Comparison of ENCODE assay signal across 9 mouse cellular contexts in the genomic region with DNA sequence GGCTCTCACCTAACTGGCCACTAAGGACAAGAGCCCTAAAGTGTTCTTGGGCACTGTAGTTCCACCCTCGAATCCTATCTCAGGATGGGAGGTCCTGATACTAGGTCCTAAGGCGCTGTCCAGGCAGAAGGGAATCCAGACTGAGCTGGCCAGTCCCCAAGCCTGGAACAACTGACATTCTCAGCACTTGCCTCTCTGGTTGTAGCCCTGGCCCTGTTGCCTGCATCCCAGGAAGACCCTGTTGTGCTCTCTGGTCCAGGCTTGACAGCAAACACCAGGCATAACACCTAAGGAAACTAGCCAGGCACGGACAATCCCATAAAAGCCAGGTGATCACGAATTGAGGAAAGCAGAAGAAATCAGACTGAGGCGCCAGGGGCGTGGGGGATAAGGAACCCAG. TPM values are rescaled to one million over a fixed set of nuclear protein-coding genes. Genes with fewer than 3 reads are reported as not detected.
DNase-seq lines count a peak whose midpoint lies in the region; ATAC-seq and TF ChIP-seq lines count a peak whose summit lies in the region.
"Had no signal": no experiment of that assay in that cellular context is flagged by ENCODE, and none has a peak within 500 bp of the region (broad histone marks: within the 10 kb centered on the region; RNA-seq: fewer than 3 reads in every experiment).

No protein-coding gene starts in this region.

- ATAC-seq in kidney, embryonic 15.5 days (replicated peaks; ENCODE audit: low FRiP score) = no peak
- no peak for ATAC-seq in embryonic facial prominence, embryonic 13.5 days (ENCODE audit: insufficient number of reproducible peaks, insufficient read depth, low FRiP score, low TSS enrichment, low read depth)
- no peak for ATAC-seq in hindbrain, embryonic 11.5 days (ENCODE audit: low FRiP score)
- ATAC-seq in midbrain, embryonic 15.5 days (replicated peaks) = 0 out of 2 replicates have a peak, but pooled peaks have one; percentile 5

- H3K36me3 ChIP-seq in kidney, embryonic 15.5 days = no peaks in the 10 kb centered on the region
- no peaks in the 10 kb centered on the region for H3K36me3 ChIP-seq in kidney, adult 2 months (ENCODE audit: control insufficient read depth, insufficient read depth, low read length)
- H3K36me3 ChIP-seq in embryonic facial prominence, embryonic 13.5 days = no peaks in the 10 kb centered on the region
- H3K36me3 ChIP-seq in hindbrain, embryonic 11.5 days (ENCODE audit: control insufficient read depth, insufficient read depth, low read length) = peaks cover 4% of the 10 kb centered on the region
- no peaks in the 10 kb centered on the region for H3K36me3 ChIP-seq in midbrain, embryonic 15.5 days (replicated peaks)
- H3K36me3 ChIP-seq: heart, embryonic 15.5 days had no signal

- H3K27ac ChIP-seq in kidney, embryonic 15.5 days = peak overlapping the region; percentile 84
- H3K27ac ChIP-seq in kidney, adult 2 months (ENCODE audit: insufficient read depth, low read depth, low read length) = no peak overlapping the region
- H3K27ac ChIP-seq in embryonic facial prominence, embryonic 13.5 days = peak overlapping the region; percentile 60
- H3K27ac ChIP-seq in hindbrain, embryonic 11.5 days (ENCODE audit: low read depth, low read length) = peak overlapping the region; percentile 71
- H3K27ac ChIP-seq in midbrain, embryonic 15.5 days = peak overlapping the region; percentile 21; the same call in 1 of the 2 replicates
- H3K27ac ChIP-seq: heart, embryonic 15.5 days had no signal

- H3K9ac ChIP-seq in kidney, embryonic 15.5 days = no peak overlapping the region
- H3K9ac ChIP-seq in embryonic facial prominence, embryonic 13.5 days = no peak overlapping the region
- H3K9ac ChIP-seq in hindbrain, embryonic 11.5 days (ENCODE audit: low read depth, low read length) = peak overlapping the region; percentile 44
- H3K9ac ChIP-seq in midbrain, embryonic 15.5 days = 0 out of 2 replicates have a peak overlapping the region, but pooled peaks have one; percentile 22
- H3K9ac ChIP-seq: heart, embryonic 15.5 days had no signal

- no peak for TF ChIP-seq POLR2A in kidney, adult 2 months (IDR thresholded peaks at IDR 0.05; ENCODE audit: low read depth, low read length)

- DNase-seq in kidney, adult 2 months = no peak
- peak; percentile 44 for DNase-seq in hindbrain, embryonic 11.5 days (ENCODE audit: low spot score)
- no peak for DNase-seq in frontal cortex, postnatal 36 days (ENCODE audit: low spot score in 2 of 2)
- no peak for DNase-seq in cerebellum, adult 9-11 months
- no peak for DNase-seq in ovary, postnatal 36 days (ENCODE audit: low spot score)

- H3K4me2 ChIP-seq in kidney, embryonic 15.5 days = peak overlapping the region; percentile 47; the same call in 1 of the 2 replicates
- H3K4me2 ChIP-seq in embryonic facial prominence, embryonic 13.5 days = peak overlapping the region; percentile 51; the same call in 1 of the 2 replicates
- peak overlapping the region; percentile 32 for H3K4me2 ChIP-seq in hindbrain, embryonic 11.5 days (replicated peaks; ENCODE audit: low read depth, low read length)
- peak overlapping the region; percentile 45 for H3K4me2 ChIP-seq in midbrain, embryonic 15.5 days

- WGBS in kidney, embryonic 15.5 days = 18% methylated on average over 6 of the region's 6 CpGs
- 63% methylated on average over 6 of the region's 6 CpGs for WGBS in kidney, adult 2 months
- 20% methylated on average over 6 of the region's 6 CpGs for WGBS in embryonic facial prominence, embryonic 13.5 days
- whole genome bisulfite sequencing in hindbrain, embryonic 11.5 days = 12% methylated on average over 6 of the region's 6 CpGs
- WGBS in midbrain, embryonic 15.5 days = 32% methylated on average over 6 of the region's 6 CpGs

- H3K27me3 ChIP-seq in kidney, embryonic 15.5 days = peaks cover 6% of the 10 kb centered on the region; the same call in 1 of the 2 replicates
- H3K27me3 ChIP-seq in kidney, adult 2 months (replicated peaks; ENCODE audit: control insufficient read depth, insufficient read depth, low read length) = no peaks in the 10 kb centered on the region
- no peaks in the 10 kb centered on the region for H3K27me3 ChIP-seq in embryonic facial prominence, embryonic 13.5 days
- no peaks in the 10 kb centered on the region for H3K27me3 ChIP-seq in hindbrain, embryonic 11.5 days (ENCODE audit: control insufficient read depth, insufficient read depth, low read length)
- no peaks in the 10 kb centered on the region for H3K27me3 ChIP-seq in midbrain, embryonic 15.5 days (replicated peaks)

- H3K9me3 ChIP-seq in kidney, embryonic 15.5 days (replicated peaks) = no peaks in the 10 kb centered on the region
- H3K9me3 ChIP-seq in embryonic facial prominence, embryonic 13.5 days = no peaks in the 10 kb centered on the region
- no peaks in the 10 kb centered on the region for H3K9me3 ChIP-seq in hindbrain, embryonic 11.5 days (ENCODE audit: control insufficient read depth, low read length)
- no peaks in the 10 kb centered on the region for H3K9me3 ChIP-seq in midbrain, embryonic 15.5 days
- H3K9me3 ChIP-seq: heart, embryonic 15.5 days had no signal

- peaks cover 61% of the 10 kb centered on the region for H3K4me1 ChIP-seq in kidney, embryonic 15.5 days
- no peaks in the 10 kb centered on the region for H3K4me1 ChIP-seq in kidney, adult 2 months (ENCODE audit: control insufficient read depth, insufficient read depth, low read length)
- H3K4me1 ChIP-seq in embryonic facial prominence, embryonic 13.5 days = peaks cover 38% of the 10 kb centered on the region
- H3K4me1 ChIP-seq in hindbrain, embryonic 11.5 days (replicated peaks; ENCODE audit: control insufficient read depth, insufficient read depth, low read length) = peaks cover 23% of the 10 kb centered on the region
- H3K4me1 ChIP-seq in midbrain, embryonic 15.5 days = peaks cover 33% of the 10 kb centered on the region

- no peak for TF ChIP-seq CTCF in kidney, adult 2 months (conservative IDR thresholded peaks at IDR 0.05; ENCODE audit: insufficient read depth, insufficient read length, low read depth, low read length)

- H3K4me3 ChIP-seq in kidney, embryonic 15.5 days (replicated peaks) = no peak overlapping the region
- H3K4me3 ChIP-seq in kidney, adult 2 months (ENCODE audit: insufficient read depth, low read depth, low read length) = no peak overlapping the region
- no peak overlapping the region for H3K4me3 ChIP-seq in embryonic facial prominence, embryonic 13.5 days
- H3K4me3 ChIP-seq in hindbrain, embryonic 11.5 days (ENCODE audit: low read depth, low read length) = peak overlapping the region; percentile 8; the same call in 1 of the 2 replicates
- H3K4me3 ChIP-seq in midbrain, embryonic 15.5 days = no peak overlapping the region

RNA-seq across cellular contexts. Expression of a gene that starts 14.1 kb away (rescaled TPM):
- polyA plus RNA-seq in kidney, embryonic 15.5 days (2015; fragmentation: Nextera tagmentation; extraction: Ambion mirVana) = 19.8 and 22.1 TPM in 2 replicates
- 15.4 and 15.9 TPM in 2 replicates for polyA plus RNA-seq in kidney, adult 2 months (2012; rRNA removed)
- polyA plus RNA-seq in embryonic facial prominence, embryonic 13.5 days (2015; fragmentation: Nextera tagmentation; extraction: Ambion mirVana) = 11.2 and 16.3 TPM in 2 replicates
- 27.8 and 29.5 TPM in 2 replicates for polyA plus RNA-seq in hindbrain, embryonic 11.5 days (2014; fragmentation: Nextera tagmentation; extraction: Ambion mirVana)
- 28.1 and 32.2 TPM in 2 replicates for polyA plus RNA-seq in midbrain, embryonic 15.5 days (2015; fragmentation: Nextera tagmentation; extraction: Ambion mirVana)

RNA-seq across cellular contexts. Expression of a gene that starts 17.0 kb away (rescaled TPM):
- polyA plus RNA-seq in kidney, embryonic 15.5 days (2015; fragmentation: Nextera tagmentation; extraction: Ambion mirVana) = 137 and 157 TPM in 2 replicates
- polyA plus RNA-seq in kidney, adult 2 months (2012; rRNA removed) = 125 and 126 TPM in 2 replicates
- 427 and 512 TPM in 2 replicates for polyA plus RNA-seq in embryonic facial prominence, embryonic 13.5 days (2015; fragmentation: Nextera tagmentation; extraction: Ambion mirVana)
- polyA plus RNA-seq in hindbrain, embryonic 11.5 days (2014; fragmentation: Nextera tagmentation; extraction: Ambion mirVana) = 83.7 TPM in 2 replicates
- 37.5 and 40.3 TPM in 2 replicates for polyA plus RNA-seq in midbrain, embryonic 15.5 days (2015; fragmentation: Nextera tagmentation; extraction: Ambion mirVana)

RNA-seq across cellular contexts. Expression of a gene that starts 30.5 kb away (rescaled TPM):
- polyA plus RNA-seq in kidney, embryonic 15.5 days (2015; fragmentation: Nextera tagmentation; extraction: Ambion mirVana) = 76.2 and 83.6 TPM in 2 replicates
- 57.0 and 62.2 TPM in 2 replicates for polyA plus RNA-seq in kidney, adult 2 months (2012; rRNA removed)
- 84.5 and 93.3 TPM in 2 replicates for polyA plus RNA-seq in embryonic facial prominence, embryonic 13.5 days (2015; fragmentation: Nextera tagmentation; extraction: Ambion mirVana)
- polyA plus RNA-seq in hindbrain, embryonic 11.5 days (2014; fragmentation: Nextera tagmentation; extraction: Ambion mirVana) = 80.0 and 84.1 TPM in 2 replicates
- polyA plus RNA-seq in midbrain, embryonic 15.5 days (2015; fragmentation: Nextera tagmentation; extraction: Ambion mirVana) = 59.1 and 64.6 TPM in 2 replicates

RNA-seq across cellular contexts. Expression of a gene that starts 40.2 kb away (rescaled TPM):
- polyA plus RNA-seq in kidney, embryonic 15.5 days (2015; fragmentation: Nextera tagmentation; extraction: Ambion mirVana) = 128 and 132 TPM in 2 replicates
- polyA plus RNA-seq in kidney, adult 2 months (2012; rRNA removed) = 76.0 and 92.6 TPM in 2 replicates
- 123 and 128 TPM in 2 replicates for polyA plus RNA-seq in embryonic facial prominence, embryonic 13.5 days (2015; fragmentation: Nextera tagmentation; extraction: Ambion mirVana)
- 187 and 192 TPM in 2 replicates for polyA plus RNA-seq in hindbrain, embryonic 11.5 days (2014; fragmentation: Nextera tagmentation; extraction: Ambion mirVana)
- 295 and 308 TPM in 2 replicates for polyA plus RNA-seq in midbrain, embryonic 15.5 days (2015; fragmentation: Nextera tagmentation; extraction: Ambion mirVana)

RNA-seq across cellular contexts. Expression of a gene that starts 42.7 kb away (rescaled TPM):
- polyA plus RNA-seq in kidney, embryonic 15.5 days (2015; fragmentation: Nextera tagmentation; extraction: Ambion mirVana) = 19.1 and 22.6 TPM in 2 replicates
- polyA plus RNA-seq in kidney, adult 2 months (2012; rRNA removed) = 9.3 and 9.9 TPM in 2 replicates
- 19.4 and 23.2 TPM in 2 replicates for polyA plus RNA-seq in embryonic facial prominence, embryonic 13.5 days (2015; fragmentation: Nextera tagmentation; extraction: Ambion mirVana)
- 42.4 and 42.7 TPM in 2 replicates for polyA plus RNA-seq in hindbrain, embryonic 11.5 days (2014; fragmentation: Nextera tagmentation; extraction: Ambion mirVana)
- polyA plus RNA-seq in midbrain, embryonic 15.5 days (2015; fragmentation: Nextera tagmentation; extraction: Ambion mirVana) = 121 and 122 TPM in 2 replicates

Comparison
In these comparisons a context has a peak if more than half of its experiments do, and no peak if none do; other contexts are left out.
1. H3K9ac ChIP-seq: peak in hindbrain, embryonic 11.5 days (single experiment) and midbrain, embryonic 15.5 days (single experiment); none in kidney, embryonic 15.5 days (single experiment) and embryonic facial prominence, embryonic 13.5 days (single experiment).
2. Peak in every context shown above with its lines, with median percentiles within 50 percentile points of each other: H3K4me2 ChIP-seq.